Mouse (Mus musculus) erythroid progenitor cell, adult 5-6 weeks (primary cell): ENCODE data around the gene Asic2. TPM values are rescaled to one million over a fixed set of nuclear protein-coding genes. Genes with fewer than 3 reads are reported as not detected.

Source experiments
- ATAC-seq: replicated peaks from 2 replicates; pipeline ENCODE4 v1.8.0; 2016; ENCODE audit warnings: moderate number of reproducible peaks, mild to moderate bottlenecking, moderate TSS enrichment, inconsistent platforms; ENCODE audit not compliant: poor library complexity, low FRiP score, severe bottlenecking
- total RNA-seq, 2 experiments: library from RNA; stranded (forward) in 1 of 2; stranded (reverse) in 1 of 2; fragments of 150-400 nt in 1 of 2; fragments of 186-747, 209-891 nt in 1 of 2; gene quantifications; 2 replicates each; pipeline versions ENCODE4 v1.2.3 to v1.2.4; 2015 to 2017; ENCODE audit warnings: low replicate concordance in 2 of 2

Gene Asic2
- total RNA-seq (2015; ENCODE audit: low replicate concordance) (not detected in 2 replicates), total RNA-seq (2017; ENCODE audit: low replicate concordance) (0.76 TPM in 1 of 2 replicates, not detected in the other)

- no peak for ATAC-seq
Observed at GRCm38 (mm10) chr11:81968401-81968881, at the start of gene Asic2. Gene Asic2, minus strand, starts transcription at chr11:81968457.

GRCm38 (mm10) chr11:82016181-82016780 is 48.0 kb upstream of the Asic2 start:
- no peak for ATAC-seq

GRCm38 (mm10) chr11:82015066-82015465 is 46.8 kb upstream of the Asic2 start:
- ATAC-seq: no peak

- ATAC-seq: no peak
Observed at GRCm38 (mm10) chr11:82013756-82014155, 45.5 kb upstream of the Asic2 start.

- no peak for ATAC-seq
Observed at GRCm38 (mm10) chr11:82011411-82012193, 43.3 kb upstream of the Asic2 start.

- ATAC-seq: no peak
Observed at GRCm38 (mm10) chr11:82010115-82010514, 41.9 kb upstream of the Asic2 start.

- ATAC-seq: no peak
Observed at GRCm38 (mm10) chr11:82006796-82007423, 38.7 kb upstream of the Asic2 start.

- ATAC-seq: no peak
Observed at GRCm38 (mm10) chr11:82004810-82005209, 36.6 kb upstream of the Asic2 start.

GRCm38 (mm10) chr11:82000581-82000980 is 32.3 kb upstream of the Asic2 start:
- no peak for ATAC-seq

GRCm38 (mm10) chr11:81999469-81999868 is 31.2 kb upstream of the Asic2 start:
- no peak for ATAC-seq

- no peak for ATAC-seq
Observed at GRCm38 (mm10) chr11:81998646-81999045, 30.4 kb upstream of the Asic2 start.

- no peak for ATAC-seq
Observed at GRCm38 (mm10) chr11:81997085-81997484, 28.8 kb upstream of the Asic2 start.

- ATAC-seq: 0 out of 2 replicates have a peak, but pooled peaks have one; percentile 59
Observed at GRCm38 (mm10) chr11:81996172-81996841, 28.1 kb upstream of the Asic2 start.

- 0 out of 2 replicates have a peak, but pooled peaks have one; percentile 42 for ATAC-seq
Observed at GRCm38 (mm10) chr11:81983146-81983545, 14.9 kb upstream of the Asic2 start.

GRCm38 (mm10) chr11:81982191-81982590 is 13.9 kb upstream of the Asic2 start:
- no peak for ATAC-seq

- ATAC-seq: no peak
Observed at GRCm38 (mm10) chr11:81974577-81974976, 6.3 kb upstream of the Asic2 start.

- ATAC-seq: no peak
Observed at GRCm38 (mm10) chr11:81973699-81974098, 5.4 kb upstream of the Asic2 start.

- no peak for ATAC-seq
Observed at GRCm38 (mm10) chr11:81972044-81972443, 3.8 kb upstream of the Asic2 start.

GRCm38 (mm10) chr11:81966626-81967289 is 1.5 kb downstream of the Asic2 start:
- ATAC-seq: no peak
